Mouse (Mus musculus): ENCODE measurements around the gene Dact2.

DNA sequence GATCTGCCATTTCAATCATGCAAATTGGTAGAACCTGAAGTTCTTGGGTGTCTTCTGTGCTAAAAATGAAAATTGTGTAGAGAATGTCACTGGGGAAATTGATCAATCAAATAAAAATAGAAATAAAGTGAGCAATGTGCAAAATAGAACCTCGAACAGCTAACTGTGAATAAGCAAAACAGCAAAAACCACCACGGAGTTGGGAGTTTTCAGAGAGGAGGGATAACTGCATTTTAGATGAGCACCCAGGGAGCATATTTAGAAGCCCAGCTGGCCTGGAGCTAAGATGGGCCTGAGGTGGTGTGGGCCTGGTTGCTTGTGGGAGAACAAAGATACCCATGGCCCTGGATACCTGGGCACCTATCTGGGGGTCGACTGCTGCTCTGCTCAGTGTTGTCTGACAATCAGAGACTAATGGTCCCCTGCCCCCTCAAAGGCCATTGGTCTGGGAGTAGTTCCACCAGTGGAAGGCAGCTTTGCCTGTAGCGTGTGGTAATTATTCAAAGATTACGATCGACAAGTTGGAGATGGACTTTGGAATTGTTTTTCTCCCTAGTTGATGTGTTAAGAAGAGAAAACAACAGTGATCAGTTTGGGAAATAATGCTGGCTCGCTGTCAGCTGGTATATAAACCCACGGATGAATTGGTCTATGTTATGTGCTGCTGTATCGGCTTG lies 38.0 kb downstream of the Dact2 start:
- TF ChIP-seq CTCF (IDR thresholded peaks at IDR 0.05; ENCODE audit: control insufficient read depth, insufficient read depth, insufficient read length) (no peak), USF1 (IDR thresholded peaks at IDR 0.05; ENCODE audit: low read depth) (no peak), MYOG (IDR thresholded peaks at IDR 0.05; ENCODE audit: control insufficient read depth, extremely low read depth, insufficient read length) (no peak), MAX (IDR thresholded peaks at IDR 0.05) (no peak), CEBPB (IDR thresholded peaks at IDR 0.05; ENCODE audit: low read depth) (no peak), FOSL1 (IDR thresholded peaks at IDR 0.05; ENCODE audit: insufficient read depth, low read length, poor library complexity, severe bottlenecking) (no peak), MYOD1 (IDR thresholded peaks at IDR 0.05; ENCODE audit: control insufficient read depth, insufficient read length, low read depth) (no peak)

Measured in C2C12 (cell line).